Mouse (Mus musculus): Measurements from ENCODE around the gene Cdk19. TPM values are rescaled to one million over a fixed set of nuclear protein-coding genes. Genes with fewer than 3 reads are reported as not detected.

The Cdk19 gene
- polyA plus RNA-seq, 1 experiment from 2014 or later, result 14.4 TPM

GRCm38 (mm10) chr10:40457116-40457515 lies 117.8 kb downstream of the Cdk19 start:
- Histone ChIP-seq H3K27me3 (ENCODE audit: control insufficient read depth, insufficient read depth, low read length) (no peaks in the 10 kb centered on the region), H3K4me2 (replicated peaks) (no peak overlapping the region), H3K27ac (no peak overlapping the region), H3K4me3 (replicated peaks; ENCODE audit: low read length) (no peak overlapping the region), H3K4me1 (replicated peaks; ENCODE audit: control insufficient read depth, insufficient read depth, low read length) (no peaks in the 10 kb centered on the region), H3K9me3 (ENCODE audit: control insufficient read depth, low read length) (no peaks in the 10 kb centered on the region), H3K9ac (no peak overlapping the region), H3K36me3 (replicated peaks; ENCODE audit: control insufficient read depth, insufficient read depth) (no peaks in the 10 kb centered on the region)
- 93% methylated on average over 1 of the region's 1 CpGs for WGBS
- DNase-seq (ENCODE audit: low spot score) (no peak), ATAC-seq (ENCODE audit: low FRiP score) (no peak)

DNA sequence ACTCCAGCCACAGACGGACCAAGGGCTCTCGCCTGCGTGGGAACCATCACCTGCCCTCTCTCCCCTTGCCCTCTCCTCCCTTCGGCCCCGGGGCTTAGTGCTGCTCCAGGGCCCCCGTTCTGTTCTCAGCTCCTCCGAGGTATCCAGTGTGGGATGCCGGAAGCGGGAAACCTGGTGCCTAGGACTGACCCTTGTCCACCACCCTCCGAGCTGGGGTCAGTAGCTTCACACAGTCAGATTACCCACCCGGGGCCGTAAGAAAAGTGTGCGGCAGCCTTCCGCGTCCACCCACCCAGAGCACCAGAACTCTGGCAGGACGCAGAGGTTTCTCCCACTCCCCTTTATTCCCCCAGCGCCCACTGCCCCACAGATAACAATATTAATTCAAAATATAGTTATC lies 119.8 kb downstream of the Cdk19 start:
- no peaks in the 10 kb centered on the region for H3K36me3 ChIP-seq (replicated peaks; ENCODE audit: control insufficient read depth, insufficient read depth)
- H3K9ac ChIP-seq, result no peak overlapping the region
- DNase-seq (ENCODE audit: low spot score) (no peak), ATAC-seq (ENCODE audit: low FRiP score) (no peak)
- WGBS, result 90% methylated on average over 17 of the region's 17 CpGs
- H3K4me2 ChIP-seq (replicated peaks), result no peak overlapping the region
- H3K27me3 ChIP-seq (ENCODE audit: control insufficient read depth, insufficient read depth, low read length), result no peaks in the 10 kb centered on the region
- no peaks in the 10 kb centered on the region for H3K4me1 ChIP-seq (replicated peaks; ENCODE audit: control insufficient read depth, insufficient read depth, low read length)
- H3K9me3 ChIP-seq (ENCODE audit: control insufficient read depth, low read length), result no peaks in the 10 kb centered on the region
- no peak overlapping the region for H3K27ac ChIP-seq
- no peak overlapping the region for H3K4me3 ChIP-seq (replicated peaks; ENCODE audit: low read length)

GRCm38 (mm10) chr10:40461362-40461761 lies 122.0 kb downstream of the Cdk19 start:
- 94% methylated on average over 6 of the region's 6 CpGs for WGBS
- no peaks in the 10 kb centered on the region for H3K27me3 ChIP-seq (ENCODE audit: control insufficient read depth, insufficient read depth, low read length)
- H3K4me2 ChIP-seq (replicated peaks), result no peak overlapping the region
- H3K9ac ChIP-seq, result no peak overlapping the region
- no peak overlapping the region for H3K4me3 ChIP-seq (replicated peaks; ENCODE audit: low read length)
- DNase-seq (ENCODE audit: low spot score) (no peak), ATAC-seq (ENCODE audit: low FRiP score) (no peak)
- H3K27ac ChIP-seq, result no peak overlapping the region
- no peaks in the 10 kb centered on the region for H3K9me3 ChIP-seq (ENCODE audit: control insufficient read depth, low read length)
- no peaks in the 10 kb centered on the region for H3K36me3 ChIP-seq (replicated peaks; ENCODE audit: control insufficient read depth, insufficient read depth)
- no peaks in the 10 kb centered on the region for H3K4me1 ChIP-seq (replicated peaks; ENCODE audit: control insufficient read depth, insufficient read depth, low read length)

DNA sequence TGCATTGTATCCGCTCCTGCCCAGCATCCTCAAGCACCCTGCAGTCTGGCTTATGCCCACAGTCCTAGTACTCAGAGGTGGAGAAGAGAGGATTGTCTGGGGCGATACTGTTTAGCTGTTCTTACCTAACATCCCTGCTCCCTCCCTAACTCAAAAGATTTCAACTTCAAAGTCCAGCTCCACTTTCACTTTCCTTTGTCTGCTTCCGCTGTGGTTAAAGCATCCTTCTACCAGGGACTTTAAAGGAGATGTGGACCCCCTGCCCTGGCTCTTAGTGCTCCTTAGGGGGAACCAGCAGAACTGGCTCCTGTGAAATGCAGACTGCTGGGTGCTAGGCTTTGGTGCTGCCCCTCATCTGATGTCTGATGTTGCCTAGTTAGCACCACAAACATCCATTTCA lies 122.9 kb downstream of the Cdk19 start:
- DNase-seq (ENCODE audit: low spot score) (no peak), ATAC-seq (ENCODE audit: low FRiP score) (no peak)
- no peaks in the 10 kb centered on the region for H3K4me1 ChIP-seq (replicated peaks; ENCODE audit: control insufficient read depth, insufficient read depth, low read length)
- no peaks in the 10 kb centered on the region for H3K9me3 ChIP-seq (ENCODE audit: control insufficient read depth, low read length)
- no peaks in the 10 kb centered on the region for H3K27me3 ChIP-seq (ENCODE audit: control insufficient read depth, insufficient read depth, low read length)
- 0 out of 2 replicates have a peak, but pooled peaks cover 3% of the 10 kb centered on the region for H3K36me3 ChIP-seq (replicated peaks; ENCODE audit: control insufficient read depth, insufficient read depth)
- H3K9ac ChIP-seq, result no peak overlapping the region
- H3K27ac ChIP-seq, result no peak overlapping the region
- H3K4me3 ChIP-seq (replicated peaks; ENCODE audit: low read length), result no peak overlapping the region
- 45% methylated on average over 3 of the region's 3 CpGs for whole genome bisulfite sequencing
- no peak overlapping the region for H3K4me2 ChIP-seq (replicated peaks)

DNA sequence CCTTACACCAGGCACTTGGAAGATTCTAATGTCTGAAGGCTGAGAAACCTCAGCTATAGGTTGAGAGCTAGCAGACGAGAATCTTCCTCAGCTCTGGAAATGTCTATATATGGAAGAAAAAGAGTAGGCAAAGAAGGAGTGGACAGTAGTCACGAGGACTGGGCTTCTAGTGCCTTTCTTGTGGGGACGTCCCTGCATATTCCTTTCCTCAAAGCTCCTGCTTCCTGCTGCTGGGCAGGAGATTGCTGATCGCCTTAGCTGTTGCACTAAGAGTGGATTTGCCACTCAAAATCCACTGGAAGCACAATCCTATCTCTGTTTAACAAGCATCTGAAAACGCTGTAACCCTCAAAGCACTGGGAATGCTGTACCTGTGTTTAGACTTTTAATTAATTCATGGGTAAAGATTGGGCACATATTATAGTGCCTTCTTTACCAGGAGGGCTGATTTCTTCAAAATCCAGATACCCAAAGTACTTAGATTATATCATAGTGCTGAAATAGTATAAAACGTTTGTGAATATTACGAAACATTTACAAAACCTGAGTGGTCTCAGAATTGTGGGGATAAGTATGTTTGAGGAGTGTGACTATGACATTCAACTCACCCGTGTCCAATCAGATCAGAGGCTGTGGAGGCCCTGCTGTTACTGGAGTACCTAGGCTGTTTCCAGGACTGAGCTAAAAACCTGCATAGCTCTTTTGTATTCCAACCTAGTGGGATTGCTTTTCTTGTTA lies 128.0 kb downstream of the Cdk19 start:
- Histone ChIP-seq H3K27me3 (ENCODE audit: control insufficient read depth, insufficient read depth, low read length) (no peaks in the 10 kb centered on the region), H3K36me3 (replicated peaks; ENCODE audit: control insufficient read depth, insufficient read depth) (peaks cover 14% of the 10 kb centered on the region), H3K4me3 (replicated peaks; ENCODE audit: low read length) (no peak overlapping the region), H3K27ac (no peak overlapping the region), H3K9ac (no peak overlapping the region), H3K9me3 (ENCODE audit: control insufficient read depth, low read length) (no peaks in the 10 kb centered on the region), H3K4me1 (replicated peaks; ENCODE audit: control insufficient read depth, insufficient read depth, low read length) (no peaks in the 10 kb centered on the region), H3K4me2 (replicated peaks) (no peak overlapping the region)
- ATAC-seq (ENCODE audit: low FRiP score), result no peak
- DNase-seq (ENCODE audit: low spot score), result no peak
- WGBS, result 84% methylated on average over 8 of the region's 8 CpGs

- Histone ChIP-seq H3K36me3 (replicated peaks; ENCODE audit: control insufficient read depth, insufficient read depth) (peaks cover 20% of the 10 kb centered on the region), H3K4me2 (replicated peaks) (no peak overlapping the region), H3K4me1 (replicated peaks; ENCODE audit: control insufficient read depth, insufficient read depth, low read length) (no peaks in the 10 kb centered on the region), H3K9ac (no peak overlapping the region), H3K27me3 (ENCODE audit: control insufficient read depth, insufficient read depth, low read length) (no peaks in the 10 kb centered on the region), H3K27ac (no peak overlapping the region), H3K9me3 (ENCODE audit: control insufficient read depth, low read length) (no peaks in the 10 kb centered on the region), H3K4me3 (replicated peaks; ENCODE audit: low read length) (no peak overlapping the region)
- DNase-seq (ENCODE audit: low spot score) (no peak), ATAC-seq (ENCODE audit: low FRiP score) (no peak)
- 100% methylated on average over 1 of the region's 1 CpGs for WGBS
Measured at GRCm38 (mm10) chr10:40467912-40468254, 128.5 kb downstream of the Cdk19 start.

DNA sequence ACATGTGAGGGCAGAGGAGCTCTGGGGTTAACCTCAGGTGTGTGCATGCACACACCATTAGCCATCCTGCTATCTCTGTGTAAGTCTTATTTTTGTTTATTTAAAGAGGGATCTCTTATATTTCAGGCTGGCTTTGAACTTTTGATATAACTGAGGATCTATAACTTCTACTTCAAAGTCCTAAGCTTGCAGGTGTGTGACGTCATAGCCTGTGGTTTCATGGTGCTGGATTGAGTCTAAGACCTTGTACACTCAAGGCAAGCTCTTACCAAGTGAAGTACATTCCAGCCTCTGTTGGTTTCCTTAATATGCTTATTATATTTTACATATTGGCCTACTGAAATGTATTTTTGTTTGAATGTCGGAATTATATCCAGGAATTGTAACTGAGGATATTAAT lies 129.8 kb downstream of the Cdk19 start:
- Histone ChIP-seq H3K4me3 (replicated peaks; ENCODE audit: low read length) (no peak overlapping the region), H3K4me2 (replicated peaks) (no peak overlapping the region), H3K36me3 (replicated peaks; ENCODE audit: control insufficient read depth, insufficient read depth) (peaks cover 23% of the 10 kb centered on the region), H3K27me3 (ENCODE audit: control insufficient read depth, insufficient read depth, low read length) (no peaks in the 10 kb centered on the region), H3K4me1 (replicated peaks; ENCODE audit: control insufficient read depth, insufficient read depth, low read length) (no peaks in the 10 kb centered on the region), H3K9ac (no peak overlapping the region), H3K27ac (no peak overlapping the region), H3K9me3 (ENCODE audit: control insufficient read depth, low read length) (no peaks in the 10 kb centered on the region)
- WGBS, result 87% methylated on average over 2 of the region's 2 CpGs
- no peak for DNase-seq (ENCODE audit: low spot score)
- ATAC-seq (ENCODE audit: low FRiP score), result no peak

DNA sequence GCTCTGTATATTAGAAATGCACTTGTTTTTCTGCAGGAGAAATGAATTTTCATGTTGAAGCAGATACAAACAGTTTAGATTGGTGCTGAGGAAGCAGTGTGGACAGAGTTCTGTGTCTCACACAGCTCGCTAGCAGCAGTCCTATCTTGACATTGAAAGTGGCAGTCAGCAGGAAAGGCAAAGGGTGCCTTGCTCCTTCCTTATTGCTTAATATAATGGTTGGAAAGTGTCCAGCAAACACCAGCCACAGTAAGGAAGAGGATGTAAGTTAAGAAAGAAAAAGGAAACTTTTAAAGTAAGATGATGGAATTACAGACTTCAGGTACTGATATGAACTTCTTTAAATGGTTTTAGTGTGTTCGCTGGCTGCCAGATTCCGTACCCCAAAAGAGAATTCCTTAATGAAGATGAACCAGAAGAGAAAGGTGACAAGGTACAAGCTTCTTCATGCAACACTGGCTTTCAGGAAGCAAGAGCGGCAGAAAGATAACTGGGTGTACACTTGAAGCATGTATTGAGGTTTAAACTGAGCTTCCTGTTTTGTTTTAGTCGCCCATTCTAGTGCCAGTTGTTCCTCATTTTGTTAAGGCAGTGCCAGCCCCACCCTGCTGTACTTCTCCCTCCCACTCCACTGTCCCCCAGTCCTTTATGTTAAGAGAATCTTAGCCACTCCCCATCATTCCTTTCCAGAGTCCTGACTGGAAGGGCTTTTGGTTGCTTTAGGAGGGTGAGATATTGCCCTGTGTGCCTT lies 137.3 kb downstream of the Cdk19 start:
- H3K4me1 ChIP-seq (replicated peaks; ENCODE audit: control insufficient read depth, insufficient read depth, low read length), result no peaks in the 10 kb centered on the region
- no peaks in the 10 kb centered on the region for H3K27me3 ChIP-seq (ENCODE audit: control insufficient read depth, insufficient read depth, low read length)
- no peak overlapping the region for H3K27ac ChIP-seq
- H3K9me3 ChIP-seq (ENCODE audit: control insufficient read depth, low read length), result no peaks in the 10 kb centered on the region
- no peak overlapping the region for H3K4me3 ChIP-seq (replicated peaks; ENCODE audit: low read length)
- H3K36me3 ChIP-seq (replicated peaks; ENCODE audit: control insufficient read depth, insufficient read depth), result peaks cover 62% of the 10 kb centered on the region
- no peak overlapping the region for H3K9ac ChIP-seq
- WGBS, result 88% methylated on average over 5 of the region's 5 CpGs
- no peak for ATAC-seq (ENCODE audit: low FRiP score)
- H3K4me2 ChIP-seq (replicated peaks), result no peak overlapping the region
- DNase-seq (ENCODE audit: low spot score), result no peak

GRCm38 (mm10) chr10:40477426-40478075 lies 138.2 kb downstream of the Cdk19 start:
- H3K27me3 ChIP-seq (ENCODE audit: control insufficient read depth, insufficient read depth, low read length), result no peaks in the 10 kb centered on the region
- DNase-seq (ENCODE audit: low spot score) (no peak), ATAC-seq (ENCODE audit: low FRiP score) (no peak)
- no peak overlapping the region for H3K27ac ChIP-seq
- H3K9ac ChIP-seq, result no peak overlapping the region
- H3K4me1 ChIP-seq (replicated peaks; ENCODE audit: control insufficient read depth, insufficient read depth, low read length), result no peaks in the 10 kb centered on the region
- no peak overlapping the region for H3K4me3 ChIP-seq (replicated peaks; ENCODE audit: low read length)
- no peaks in the 10 kb centered on the region for H3K9me3 ChIP-seq (ENCODE audit: control insufficient read depth, low read length)
- no peak overlapping the region for H3K4me2 ChIP-seq (replicated peaks)
- 94% methylated on average over 18 of the region's 18 CpGs for WGBS
- H3K36me3 ChIP-seq (replicated peaks; ENCODE audit: control insufficient read depth, insufficient read depth), result peaks cover 54% of the 10 kb centered on the region
